Comparison of ENCODE assay signal across 8 mouse cellular contexts in the genomic region with DNA sequence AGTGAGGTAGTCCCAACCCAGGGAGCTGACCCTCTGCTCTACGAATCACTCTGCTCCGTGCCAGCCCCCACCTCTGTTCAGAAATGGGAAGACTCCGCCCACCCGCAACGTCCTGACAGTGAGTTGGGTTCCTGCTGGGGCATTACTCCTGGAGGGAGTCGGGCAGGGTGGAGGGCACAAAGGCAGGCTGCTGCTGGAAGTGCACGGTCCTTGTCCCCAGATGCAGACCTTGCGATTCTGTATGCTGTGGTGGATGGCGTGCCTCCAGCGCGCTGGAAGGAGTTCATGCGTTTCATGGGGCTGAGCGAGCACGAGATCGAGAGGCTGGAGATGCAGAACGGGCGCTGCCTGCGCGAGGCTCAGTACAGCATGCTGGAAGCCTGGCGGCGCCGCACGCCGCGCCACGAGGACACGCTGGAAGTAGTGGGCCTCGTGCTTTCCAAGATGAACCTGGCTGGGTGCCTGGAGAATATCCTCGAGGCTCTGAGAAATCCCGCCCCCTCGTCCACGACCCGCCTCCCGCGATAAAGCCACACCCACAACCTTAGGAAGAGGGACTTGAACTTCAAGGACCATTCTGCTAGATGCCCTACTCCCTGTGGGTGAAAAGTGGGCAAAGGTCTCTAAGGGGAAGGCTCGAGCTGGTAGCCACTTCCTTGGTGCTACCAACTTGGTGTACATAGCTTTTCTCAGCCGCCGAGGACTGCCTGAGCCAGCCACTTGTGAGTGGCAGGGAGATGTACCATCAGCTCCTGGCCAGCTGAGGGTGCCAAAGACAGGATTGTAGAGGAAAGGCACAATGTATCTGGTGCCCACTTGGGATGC. TPM values are rescaled to one million over a fixed set of nuclear protein-coding genes. Genes with fewer than 3 reads are reported as not detected.
DNase-seq lines count a peak whose midpoint lies in the region; ATAC-seq lines count a peak whose summit lies in the region.

No protein-coding gene starts in this region.

- H3K27ac ChIP-seq in midbrain, embryonic 15.5 days = no peak overlapping the region

- no peaks in the 10 kb centered on the region for H3K9me3 ChIP-seq in midbrain, embryonic 15.5 days

- peaks cover 44% of the 10 kb centered on the region for H3K27me3 ChIP-seq in midbrain, embryonic 15.5 days (replicated peaks)

- H3K36me3 ChIP-seq in midbrain, embryonic 15.5 days (replicated peaks) = no peaks in the 10 kb centered on the region

- H3K4me1 ChIP-seq in midbrain, embryonic 15.5 days = peaks cover 28% of the 10 kb centered on the region

- H3K4me3 ChIP-seq in midbrain, embryonic 15.5 days = peak overlapping the region; percentile 33

- ATAC-seq in granulocyte monocyte progenitor cell, adult 5-6 weeks (replicated peaks; ENCODE audit: poor library complexity, severe bottlenecking) = 0 out of 2 replicates have a peak, but pooled peaks have one; percentile 3
- peak; percentile 68 for ATAC-seq in midbrain, embryonic 15.5 days (replicated peaks)
- ATAC-seq in activated CD4-positive, CD25-positive, alpha-beta regulatory T cell, adult 4 months = no peak

- peak overlapping the region; percentile 28; the same call in 1 of the 2 replicates for H3K9ac ChIP-seq in midbrain, embryonic 15.5 days

- peak overlapping the region; percentile 64 for H3K4me2 ChIP-seq in midbrain, embryonic 15.5 days

- DNase-seq in adrenal gland, adult (ENCODE audit: inconsistent age in 2 of 2, low spot score in 1 of 2) = peak; percentile 69 to 85
- no peak for DNase-seq in adrenal gland, adult 8-10 months
- peak; percentile 29 for DNase-seq in thymus, postnatal 25 days
- DNase-seq in thymus, postnatal 10 days (ENCODE audit: low spot score in 2 of 2) = no peak
- DNase-seq in kidney, postnatal 25 days = peak; percentile 77 to 82

- 11% methylated on average over 38 of the region's 38 CpGs for WGBS in midbrain, embryonic 15.5 days

RNA-seq across cellular contexts. Expression of a gene that starts 12.5 kb away (rescaled TPM):
- total RNA-seq in adrenal gland, adult 8-10 months (2022) = 100 to 1,000 TPM; 194 to 259 (median 215) TPM
- 89.1 and 104 TPM in 2 replicates for total RNA-seq in granulocyte monocyte progenitor cell, adult 5-6 weeks (2014; fragmentation: Nextera tagmentation)
- total RNA-seq in granulocyte monocyte progenitor cell, adult 5-6 weeks (2017) = 54.4 and 88.8 TPM in 2 replicates
- polyA plus RNA-seq in midbrain, embryonic 15.5 days (2015; fragmentation: Nextera tagmentation; extraction: Ambion mirVana) = 11.6 and 14.6 TPM in 2 replicates
- 10 to 100 TPM; 20.2 to 25.5 TPM for polyA plus RNA-seq in activated CD4-positive, CD25-positive, alpha-beta regulatory T cell, adult 4 months (2017; shearing (Covaris generic))

RNA-seq across cellular contexts. Expression of a gene that starts 18.9 kb away (rescaled TPM):
- under 1 TPM in 2 of 4 experiments, not detected in 2; 0.09 to 0.19 TPM for total RNA-seq in adrenal gland, adult 8-10 months (2022)
- total RNA-seq in granulocyte monocyte progenitor cell, adult 5-6 weeks (2014; fragmentation: Nextera tagmentation) = not detected in 2 replicates
- not detected in 2 replicates for total RNA-seq in granulocyte monocyte progenitor cell, adult 5-6 weeks (2017)
- 0.23 and 0.32 TPM in 2 replicates for polyA plus RNA-seq in midbrain, embryonic 15.5 days (2015; fragmentation: Nextera tagmentation; extraction: Ambion mirVana)
- polyA plus RNA-seq in activated CD4-positive, CD25-positive, alpha-beta regulatory T cell, adult 4 months (2017; shearing (Covaris generic)) = not detected

RNA-seq across cellular contexts. Expression of a gene that starts 41.2 kb away (rescaled TPM):
- total RNA-seq in adrenal gland, adult 8-10 months (2022) = 1 to 10 TPM; 1.4 to 3.4 (median 2.2) TPM
- 16.2 and 18.9 TPM in 2 replicates for total RNA-seq in granulocyte monocyte progenitor cell, adult 5-6 weeks (2014; fragmentation: Nextera tagmentation)
- 1.4 and 1.8 TPM in 2 replicates for total RNA-seq in granulocyte monocyte progenitor cell, adult 5-6 weeks (2017)
- 0.70 and 0.72 TPM in 2 replicates for polyA plus RNA-seq in midbrain, embryonic 15.5 days (2015; fragmentation: Nextera tagmentation; extraction: Ambion mirVana)
- polyA plus RNA-seq in activated CD4-positive, CD25-positive, alpha-beta regulatory T cell, adult 4 months (2017; shearing (Covaris generic)) = not detected

RNA-seq across cellular contexts. Expression of a gene that starts 48.0 kb away (rescaled TPM):
- 10 to 100 TPM; 74.1 to 83.5 (median 81.0) TPM for total RNA-seq in adrenal gland, adult 8-10 months (2022)
- 36.4 and 50.3 TPM in 2 replicates for total RNA-seq in granulocyte monocyte progenitor cell, adult 5-6 weeks (2014; fragmentation: Nextera tagmentation)
- 29.9 and 36.3 TPM in 2 replicates for total RNA-seq in granulocyte monocyte progenitor cell, adult 5-6 weeks (2017)
- polyA plus RNA-seq in midbrain, embryonic 15.5 days (2015; fragmentation: Nextera tagmentation; extraction: Ambion mirVana) = 14.2 and 16.4 TPM in 2 replicates
- not detected for polyA plus RNA-seq in activated CD4-positive, CD25-positive, alpha-beta regulatory T cell, adult 4 months (2017; shearing (Covaris generic))

Comparison
In these comparisons a context has a peak if more than half of its experiments do, and no peak if none do; other contexts are left out.
1. DNase-seq: peak in adrenal gland, adult (2 of 2), thymus, postnatal 25 days (single experiment) and kidney, postnatal 25 days (2 of 2); none in adrenal gland, adult 8-10 months (single experiment) and thymus, postnatal 10 days (0 of 2).